Mouse (Mus musculus): ENCODE measurements around the gene Slc17a7. TPM values are rescaled to one million over a fixed set of nuclear protein-coding genes. Genes with fewer than 3 reads are reported as not detected.
A peak's percentile ranks its signal among the peaks of the same experiment; 100 is the strongest.

The Slc17a7 gene
- polyA plus RNA-seq, 1 experiment from 2014 or later: 2.3 TPM

GRCm38 (mm10) chr7:45216442-45217183 lies 52.9 kb downstream of the Slc17a7 start:
- 0% methylated on average over 13 of the region's 13 CpGs for WGBS
- Histone ChIP-seq H3K36me3 (ENCODE audit: control insufficient read depth, insufficient read depth, low read length) (peaks cover 17% of the 10 kb centered on the region), H3K27me3 (ENCODE audit: control insufficient read depth, insufficient read depth, low read length) (peaks cover 9% of the 10 kb centered on the region), H3K27ac (ENCODE audit: low read depth, low read length) (peak overlapping the region; percentile 92), H3K4me1 (ENCODE audit: control insufficient read depth, insufficient read depth, low read length) (peaks cover 13% of the 10 kb centered on the region), H3K9me3 (ENCODE audit: control insufficient read depth, low read length) (no peaks in the 10 kb centered on the region), H3K4me3 (ENCODE audit: low read depth, low read length) (peak overlapping the region; percentile 62), H3K9ac (ENCODE audit: low read length) (peak overlapping the region; percentile 85), H3K4me2 (ENCODE audit: low read depth) (peak overlapping the region; percentile 79)
- DNase-seq (ENCODE audit: low spot score): peak; percentile 94
- ATAC-seq (ENCODE audit: insufficient read depth, low FRiP score, low TSS enrichment): peak; percentile 82

GRCm38 (mm10) chr7:45221680-45222079 lies 57.9 kb downstream of the Slc17a7 start:
- Histone ChIP-seq H3K27me3 (ENCODE audit: control insufficient read depth, insufficient read depth, low read length) (no peaks in the 10 kb centered on the region), H3K9ac (ENCODE audit: low read length) (no peak overlapping the region), H3K4me3 (ENCODE audit: low read depth, low read length) (no peak overlapping the region), H3K9me3 (ENCODE audit: control insufficient read depth, low read length) (no peaks in the 10 kb centered on the region), H3K36me3 (ENCODE audit: control insufficient read depth, insufficient read depth, low read length) (peaks cover 35% of the 10 kb centered on the region), H3K4me2 (ENCODE audit: low read depth) (no peak overlapping the region), H3K27ac (ENCODE audit: low read depth, low read length) (no peak overlapping the region), H3K4me1 (ENCODE audit: control insufficient read depth, insufficient read depth, low read length) (peaks cover 13% of the 10 kb centered on the region)
- no peak for DNase-seq (ENCODE audit: low spot score)
- WGBS: 84% methylated on average over 2 of the region's 2 CpGs
- ATAC-seq (ENCODE audit: insufficient read depth, low FRiP score, low TSS enrichment): no peak

GRCm38 (mm10) chr7:45224826-45225225 lies 61.1 kb downstream of the Slc17a7 start:
- H3K9me3 ChIP-seq (ENCODE audit: control insufficient read depth, low read length): no peaks in the 10 kb centered on the region
- peaks cover 43% of the 10 kb centered on the region for H3K36me3 ChIP-seq (ENCODE audit: control insufficient read depth, insufficient read depth, low read length)
- H3K9ac ChIP-seq (ENCODE audit: low read length): no peak overlapping the region
- ATAC-seq (ENCODE audit: insufficient read depth, low FRiP score, low TSS enrichment) (no peak), DNase-seq (ENCODE audit: low spot score) (no peak)
- no peak overlapping the region for H3K4me2 ChIP-seq (ENCODE audit: low read depth)
- no peaks in the 10 kb centered on the region for H3K4me1 ChIP-seq (ENCODE audit: control insufficient read depth, insufficient read depth, low read length)
- no peak overlapping the region for H3K4me3 ChIP-seq (ENCODE audit: low read depth, low read length)
- no peaks in the 10 kb centered on the region for H3K27me3 ChIP-seq (ENCODE audit: control insufficient read depth, insufficient read depth, low read length)
- no peak overlapping the region for H3K27ac ChIP-seq (ENCODE audit: low read depth, low read length)
- 93% methylated on average over 7 of the region's 7 CpGs for WGBS

MicroRNAs within 50 kb of the gene (microRNA counts, 519-probe panel; counts per million panel counts)
- 171 counts per million, percentile 57 among the panel's probes with 10 or more counts for microRNA mmu-miR-150

Small RNA genes within 50 kb of the gene (microRNA-seq; reads per million reads assigned to microRNA genes)
- gene Mir150: 9.9 reads per million, percentile 22 among the genes with 10 or more reads in this experiment
- 10.7 reads per million, percentile 23 among the genes with 10 or more reads in this experiment for gene Mir5121
- not detected for gene Mir7055

Other genes starting within 250 kb of the Slc17a7 start
- 92.5 and 95.0 TPM in 2 replicates for gene Ap2a1, start 234.5 kb upstream of the Slc17a7 start, polyA plus RNA-seq (2014; fragmentation: Nextera tagmentation; extraction: Ambion mirVana)
- gene Tsks, start 220.7 kb upstream of the Slc17a7 start, polyA plus RNA-seq (2014; fragmentation: Nextera tagmentation; extraction: Ambion mirVana): 0.27 TPM in 1 of 2 replicates, not detected in the other
- gene Cpt1c, start 189.1 kb upstream of the Slc17a7 start, polyA plus RNA-seq (2014; fragmentation: Nextera tagmentation; extraction: Ambion mirVana): 22.0 and 25.2 TPM in 2 replicates
- gene Prmt1, start 177.4 kb upstream of the Slc17a7 start, polyA plus RNA-seq (2014; fragmentation: Nextera tagmentation; extraction: Ambion mirVana): 304 and 319 TPM in 2 replicates
- 67.1 and 72.3 TPM in 2 replicates for gene Irf3, start 166.3 kb upstream of the Slc17a7 start, polyA plus RNA-seq (2014; fragmentation: Nextera tagmentation; extraction: Ambion mirVana)
- 51.6 and 52.9 TPM in 2 replicates for gene Bcl2l12, start 165.2 kb upstream of the Slc17a7 start, polyA plus RNA-seq (2014; fragmentation: Nextera tagmentation; extraction: Ambion mirVana)
- 54.7 and 57.6 TPM in 2 replicates for gene Scaf1, start 147.6 kb upstream of the Slc17a7 start, polyA plus RNA-seq (2014; fragmentation: Nextera tagmentation; extraction: Ambion mirVana)
- 17.7 and 20.0 TPM in 2 replicates for gene Rras, start 146.0 kb upstream of the Slc17a7 start, polyA plus RNA-seq (2014; fragmentation: Nextera tagmentation; extraction: Ambion mirVana)
- gene Prr12, start 111.1 kb upstream of the Slc17a7 start, polyA plus RNA-seq (2014; fragmentation: Nextera tagmentation; extraction: Ambion mirVana): 12.9 and 13.2 TPM in 2 replicates
- gene Nosip, start 101.5 kb upstream of the Slc17a7 start, polyA plus RNA-seq (2014; fragmentation: Nextera tagmentation; extraction: Ambion mirVana): 59.3 and 65.1 TPM in 2 replicates
- 14.8 and 16.2 TPM in 2 replicates for gene Prrg2, start 101.3 kb upstream of the Slc17a7 start, polyA plus RNA-seq (2014; fragmentation: Nextera tagmentation; extraction: Ambion mirVana)
- 142 and 151 TPM in 2 replicates for gene Rcn3, start 71.7 kb upstream of the Slc17a7 start, polyA plus RNA-seq (2014; fragmentation: Nextera tagmentation; extraction: Ambion mirVana)
- 11.3 and 12.8 TPM in 2 replicates for gene Fcgrt, start 60.1 kb upstream of the Slc17a7 start, polyA plus RNA-seq (2014; fragmentation: Nextera tagmentation; extraction: Ambion mirVana)
- 1,454 and 1,462 TPM in 2 replicates for gene Rps11, start 39.5 kb upstream of the Slc17a7 start, polyA plus RNA-seq (2014; fragmentation: Nextera tagmentation; extraction: Ambion mirVana)
- 1,071 and 1,190 TPM in 2 replicates for gene Rpl13a, start 35.2 kb upstream of the Slc17a7 start, polyA plus RNA-seq (2014; fragmentation: Nextera tagmentation; extraction: Ambion mirVana)
- 0.21 and 0.30 TPM in 2 replicates for gene Gm45713, start 27.7 kb upstream of the Slc17a7 start, polyA plus RNA-seq (2014; fragmentation: Nextera tagmentation; extraction: Ambion mirVana)
- gene Flt3l, start 27.5 kb upstream of the Slc17a7 start, polyA plus RNA-seq (2014; fragmentation: Nextera tagmentation; extraction: Ambion mirVana): 0.76 and 0.85 TPM in 2 replicates
- gene Pih1d1, start 9.6 kb upstream of the Slc17a7 start, polyA plus RNA-seq (2014; fragmentation: Nextera tagmentation; extraction: Ambion mirVana): 98.4 and 108 TPM in 2 replicates
- 34.2 and 37.6 TPM in 2 replicates for gene Aldh16a1, start 9.4 kb upstream of the Slc17a7 start, polyA plus RNA-seq (2014; fragmentation: Nextera tagmentation; extraction: Ambion mirVana)
- not detected in 2 replicates for gene Gfy, start 15.6 kb downstream of the Slc17a7 start, polyA plus RNA-seq (2014; fragmentation: Nextera tagmentation; extraction: Ambion mirVana)
- gene Pth2, start 17.0 kb downstream of the Slc17a7 start, polyA plus RNA-seq (2014; fragmentation: Nextera tagmentation; extraction: Ambion mirVana): not detected in 2 replicates
- gene Ccdc155, start 40.9 kb downstream of the Slc17a7 start, polyA plus RNA-seq (2014; fragmentation: Nextera tagmentation; extraction: Ambion mirVana): 0.27 and 0.47 TPM in 2 replicates
- 3.1 and 5.2 TPM in 2 replicates for gene Dkkl1, start 48.2 kb downstream of the Slc17a7 start, polyA plus RNA-seq (2014; fragmentation: Nextera tagmentation; extraction: Ambion mirVana)
- 247 and 252 TPM in 2 replicates for gene Tead2, start 51.8 kb downstream of the Slc17a7 start, polyA plus RNA-seq (2014; fragmentation: Nextera tagmentation; extraction: Ambion mirVana)
- 0.74 and 0.76 TPM in 2 replicates for gene Cd37, start 75.2 kb downstream of the Slc17a7 start, polyA plus RNA-seq (2014; fragmentation: Nextera tagmentation; extraction: Ambion mirVana)
- gene Slc6a16, start 77.1 kb downstream of the Slc17a7 start, polyA plus RNA-seq (2014; fragmentation: Nextera tagmentation; extraction: Ambion mirVana): 0.11 TPM in 1 of 2 replicates, not detected in the other
- not detected in 2 replicates for gene Slc6a21, start 113.6 kb downstream of the Slc17a7 start, polyA plus RNA-seq (2014; fragmentation: Nextera tagmentation; extraction: Ambion mirVana)
- gene Trpm4, start 169.8 kb downstream of the Slc17a7 start, polyA plus RNA-seq (2014; fragmentation: Nextera tagmentation; extraction: Ambion mirVana): 6.5 and 8.6 TPM in 2 replicates
- gene Hrc, start 171.3 kb downstream of the Slc17a7 start, polyA plus RNA-seq (2014; fragmentation: Nextera tagmentation; extraction: Ambion mirVana): 0.87 and 1.1 TPM in 2 replicates
- 11.9 and 12.1 TPM in 2 replicates for gene Ppfia3, start 203.1 kb downstream of the Slc17a7 start, polyA plus RNA-seq (2014; fragmentation: Nextera tagmentation; extraction: Ambion mirVana)
- gene Lin7b, start 206.6 kb downstream of the Slc17a7 start, polyA plus RNA-seq (2014; fragmentation: Nextera tagmentation; extraction: Ambion mirVana): 1.6 and 3.4 TPM in 2 replicates
- 66.4 and 74.1 TPM in 2 replicates for gene Snrnp70, start 231.8 kb downstream of the Slc17a7 start, polyA plus RNA-seq (2014; fragmentation: Nextera tagmentation; extraction: Ambion mirVana)
- gene Kcna7, start 241.7 kb downstream of the Slc17a7 start, polyA plus RNA-seq (2014; fragmentation: Nextera tagmentation; extraction: Ambion mirVana): 0.20 TPM in 1 of 2 replicates, not detected in the other
- 1.2 and 1.6 TPM in 2 replicates for gene Ntf5, start 249.7 kb downstream of the Slc17a7 start, polyA plus RNA-seq (2014; fragmentation: Nextera tagmentation; extraction: Ambion mirVana)

Data from neural tube, embryonic 11.5 days (tissue).